Mouse (Mus musculus): ENCODE measurements around the gene Rapgef1.

DNA sequence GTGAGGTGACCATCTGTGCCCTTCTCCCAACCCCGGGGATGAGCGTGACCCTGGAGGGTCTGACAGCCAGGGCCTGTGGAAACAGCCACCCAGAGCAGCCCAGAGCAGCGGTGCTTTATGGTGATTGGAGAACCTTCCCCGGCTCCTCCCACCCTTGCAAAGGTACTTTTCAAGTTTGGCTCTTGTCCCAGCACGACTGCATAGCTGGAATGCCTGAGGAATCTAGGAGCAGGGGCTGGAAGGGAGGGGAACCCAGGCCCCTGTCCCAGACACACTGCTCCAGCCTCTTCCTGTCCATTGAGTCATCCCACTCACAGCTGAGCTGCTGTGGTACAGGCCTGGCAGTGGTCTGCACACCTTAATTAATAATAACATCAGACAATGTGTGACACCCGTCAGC lies 97.2 kb downstream of the Rapgef1 start:
- TF ChIP-seq CTCF (IDR thresholded peaks at IDR 0.05; ENCODE audit: insufficient read depth, low read depth, low read length) (no peak), POLR2A (IDR thresholded peaks at IDR 0.05; ENCODE audit: insufficient read depth, low read depth, low read length) (no peak)
